Mouse (Mus musculus): ENCODE measurements around the gene Zc2hc1c. TPM values are rescaled to one million over a fixed set of nuclear protein-coding genes. Genes with fewer than 3 reads are reported as not detected.
"Not testable (repeated sequence)": the region's sequence is repeated elsewhere in the genome, so short reads cannot be mapped to it uniquely, and the experiment has no call there.

The Zc2hc1c gene
- polyA plus RNA-seq, 1 experiment from 2014 or later, result 0.82 TPM

DNA sequence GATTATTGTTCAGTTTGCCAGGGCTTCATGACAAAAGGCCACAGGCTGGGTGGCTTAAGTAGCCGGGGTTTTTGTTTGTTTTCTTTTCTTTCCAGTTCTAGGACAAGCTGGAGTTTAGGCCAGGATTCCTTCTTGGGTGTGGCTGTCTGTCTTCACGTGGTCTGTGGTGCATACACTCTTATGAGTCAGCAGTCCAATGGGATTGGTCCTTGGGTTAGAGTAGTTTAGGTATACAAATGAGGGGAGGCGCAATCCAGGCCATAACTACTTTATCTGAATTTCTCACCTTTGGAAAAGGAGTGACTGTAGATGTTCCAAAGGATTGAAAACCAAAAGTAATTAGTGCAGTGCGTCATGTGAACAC lies 16.6 kb upstream of the Zc2hc1c start:
- WGBS, result 70% methylated on average over 4 of the region's 4 CpGs
- Histone ChIP-seq H3K9me3 (no peaks in the 10 kb centered on the region), H3K4me3 (no peak overlapping the region), H3K36me3 (peaks cover 17% of the 10 kb centered on the region), H3K4me1 (0 out of 2 replicates have a peak, but pooled peaks cover 9% of the 10 kb centered on the region), H3K27ac (no peak overlapping the region), H3K27me3 (ENCODE audit: insufficient read depth, poor library complexity, severe bottlenecking) (no peaks in the 10 kb centered on the region)
- DNase-seq (ENCODE audit: low spot score), result no peak

DNA sequence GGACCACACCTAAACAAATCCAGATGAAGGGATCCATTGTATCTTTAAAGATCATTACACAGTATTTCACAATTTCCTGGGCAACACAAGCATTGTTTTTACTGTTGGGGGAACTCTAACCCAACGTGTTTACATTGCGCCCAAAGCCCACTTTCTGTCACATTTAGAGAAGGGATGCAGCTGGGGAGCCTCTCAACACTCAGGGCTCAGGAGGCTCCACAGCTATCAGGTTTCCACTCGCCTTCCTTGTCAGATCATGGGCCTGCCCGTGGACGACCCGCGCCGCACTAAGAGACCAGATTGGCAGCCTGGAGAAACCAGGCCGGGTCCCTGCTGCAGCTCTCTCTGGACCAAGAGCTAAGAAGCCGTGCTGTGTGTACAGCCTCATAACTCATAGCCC lies 14.9 kb upstream of the Zc2hc1c start:
- Histone ChIP-seq H3K36me3 (peaks cover 20% of the 10 kb centered on the region), H3K27me3 (ENCODE audit: insufficient read depth, poor library complexity, severe bottlenecking) (no peaks in the 10 kb centered on the region), H3K4me1 (0 out of 2 replicates have a peak, but pooled peaks cover 9% of the 10 kb centered on the region), H3K27ac (peak overlapping the region; percentile 52; the same call in 1 of the 2 replicates), H3K4me3 (no peak overlapping the region), H3K9me3 (no peaks in the 10 kb centered on the region)
- WGBS, result 56% methylated on average over 10 of the region's 10 CpGs
- DNase-seq (ENCODE audit: low spot score), result no peak

DNA sequence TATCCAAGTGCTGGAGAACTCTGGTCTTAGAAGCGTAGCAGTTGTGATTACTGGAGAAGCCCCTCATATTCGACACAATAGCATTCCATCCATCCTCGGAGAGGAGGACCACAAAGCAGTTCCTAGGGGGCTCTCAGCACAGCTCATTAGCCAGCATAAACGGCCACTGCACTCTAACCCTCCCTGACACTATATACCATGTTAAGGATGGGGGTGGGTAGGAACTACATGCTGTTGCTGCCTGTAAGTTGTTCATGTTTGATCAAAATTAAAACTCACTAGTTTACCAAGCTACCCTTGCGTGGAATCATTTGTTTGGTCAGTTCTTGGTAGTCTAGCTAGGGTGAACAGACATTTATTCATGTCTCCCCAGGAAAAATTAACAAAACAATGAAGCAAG lies 12.1 kb upstream of the Zc2hc1c start:
- Histone ChIP-seq H3K9me3 (no peaks in the 10 kb centered on the region), H3K4me1 (peaks cover 10% of the 10 kb centered on the region), H3K27ac (no peak overlapping the region), H3K27me3 (ENCODE audit: insufficient read depth, poor library complexity, severe bottlenecking) (no peaks in the 10 kb centered on the region), H3K4me3 (no peak overlapping the region), H3K36me3 (peaks cover 23% of the 10 kb centered on the region)
- 76% methylated on average over 5 of the region's 5 CpGs for WGBS
- no peak for DNase-seq (ENCODE audit: low spot score)

DNA sequence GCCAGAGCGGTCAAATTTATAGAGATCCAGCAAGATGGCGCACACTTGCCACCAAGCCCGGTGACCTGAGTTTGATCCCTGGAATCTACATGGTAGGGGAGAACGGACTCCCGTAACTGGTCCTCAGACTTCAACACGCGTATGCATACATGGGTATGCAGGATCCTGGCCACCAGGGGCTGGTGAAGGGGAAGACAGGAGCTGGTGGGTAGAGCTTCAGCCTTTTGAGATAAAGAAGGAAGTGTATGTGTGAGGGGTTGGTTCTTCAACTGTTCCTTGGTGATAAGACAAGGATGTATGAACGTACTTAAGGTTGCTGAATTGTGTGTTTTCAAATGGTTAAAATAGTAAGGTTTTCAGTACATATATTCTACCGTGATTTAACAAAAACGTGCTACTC lies 9.5 kb upstream of the Zc2hc1c start:
- peaks cover 23% of the 10 kb centered on the region for H3K36me3 ChIP-seq
- DNase-seq (ENCODE audit: low spot score), result no peak
- H3K4me1 ChIP-seq, result peaks cover 10% of the 10 kb centered on the region
- H3K27ac ChIP-seq, result no peak overlapping the region
- WGBS, result 88% methylated on average over 10 of the region's 10 CpGs
- H3K9me3 ChIP-seq, result no peaks in the 10 kb centered on the region
- H3K4me3 ChIP-seq, result no peak overlapping the region
- H3K27me3 ChIP-seq (ENCODE audit: insufficient read depth, poor library complexity, severe bottlenecking), result no peaks in the 10 kb centered on the region

DNA sequence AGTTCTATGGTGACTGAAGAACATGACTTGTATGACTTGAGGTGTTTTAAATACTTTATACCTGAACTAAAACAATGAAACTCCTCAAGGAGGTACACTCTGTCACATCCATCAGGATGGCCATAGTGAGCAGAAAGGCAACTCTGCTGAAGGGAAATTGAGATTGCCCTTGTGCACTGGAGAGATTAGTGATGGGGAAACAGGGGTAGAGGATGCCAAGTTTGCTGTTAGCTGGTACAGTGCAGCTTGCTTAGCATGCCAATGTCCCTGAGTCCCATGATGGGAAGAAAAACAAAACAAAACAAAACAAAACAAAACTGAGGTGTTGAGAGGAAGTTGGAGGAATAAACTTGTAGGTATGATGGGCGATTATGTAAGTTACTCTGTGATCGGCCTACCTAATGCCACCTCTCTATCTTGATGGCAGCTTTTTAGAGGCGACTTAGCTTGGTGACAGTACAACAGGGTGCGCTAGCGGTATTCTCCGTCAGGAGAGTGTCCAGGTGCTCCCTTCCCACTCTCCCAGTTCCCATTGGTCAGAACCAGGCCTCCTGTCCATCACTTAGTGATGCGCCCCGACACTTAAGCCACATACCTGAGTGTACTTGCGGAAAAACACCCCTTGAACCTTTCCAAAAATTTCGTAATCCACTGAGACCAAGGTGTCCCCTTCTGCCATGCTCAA lies 8.9 kb upstream of the Zc2hc1c start:
- Histone ChIP-seq H3K27me3 (ENCODE audit: insufficient read depth, poor library complexity, severe bottlenecking) (no peaks in the 10 kb centered on the region), H3K27ac (peak overlapping the region; percentile 95), H3K4me1 (peaks cover 10% of the 10 kb centered on the region), H3K9me3 (no peaks in the 10 kb centered on the region), H3K36me3 (peaks cover 22% of the 10 kb centered on the region), H3K4me3 (peak overlapping the region; percentile 84)
- 9% methylated on average over 10 of the region's 10 CpGs for WGBS
- DNase-seq (ENCODE audit: low spot score), result no peak

DNA sequence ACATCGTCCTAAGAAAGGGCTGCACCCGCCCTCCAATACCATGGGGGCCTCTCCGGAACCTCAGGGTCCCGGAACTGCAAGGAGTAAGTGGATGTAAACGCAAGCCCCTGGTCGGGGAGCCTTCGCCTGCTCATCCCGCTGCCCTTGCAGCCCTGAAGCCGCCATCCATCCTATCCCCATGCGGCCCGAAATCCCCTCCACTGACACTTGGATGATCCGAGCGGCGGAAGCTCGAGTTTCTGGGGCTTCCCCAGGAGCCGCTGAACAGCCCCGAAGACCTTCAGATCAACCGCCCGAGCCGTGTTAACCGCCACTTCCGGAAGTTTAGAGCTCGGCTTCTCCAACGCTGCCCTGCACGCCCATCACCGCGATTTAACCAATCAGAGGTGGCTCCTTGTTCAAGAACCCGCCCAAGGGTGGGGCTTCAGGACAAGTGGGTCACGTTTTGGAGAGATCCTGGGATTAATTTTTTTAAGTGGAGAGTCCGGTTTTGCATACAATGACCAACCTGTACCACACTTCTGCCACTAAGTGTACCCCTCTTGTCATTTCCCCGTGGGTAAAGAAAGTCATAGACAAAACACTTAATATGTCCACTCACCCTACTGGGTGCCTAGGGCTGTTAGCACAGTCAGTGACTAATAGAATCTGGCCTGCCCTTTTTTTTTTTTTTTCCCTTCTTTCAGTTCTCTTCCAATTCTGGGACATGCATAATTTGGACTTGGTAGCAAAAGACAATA lies 8.1 kb upstream of the Zc2hc1c start:
- Histone ChIP-seq H3K27me3 (ENCODE audit: insufficient read depth, poor library complexity, severe bottlenecking) (no peaks in the 10 kb centered on the region), H3K4me3 (peak overlapping the region; percentile 84), H3K36me3 (peaks cover 14% of the 10 kb centered on the region), H3K27ac (peak overlapping the region; percentile 95), H3K9me3 (no peaks in the 10 kb centered on the region), H3K4me1 (peaks cover 10% of the 10 kb centered on the region)
- peak; percentile 99 for DNase-seq (ENCODE audit: low spot score)
- under 1% methylated on average over 31 of the region's 31 CpGs for WGBS

DNA sequence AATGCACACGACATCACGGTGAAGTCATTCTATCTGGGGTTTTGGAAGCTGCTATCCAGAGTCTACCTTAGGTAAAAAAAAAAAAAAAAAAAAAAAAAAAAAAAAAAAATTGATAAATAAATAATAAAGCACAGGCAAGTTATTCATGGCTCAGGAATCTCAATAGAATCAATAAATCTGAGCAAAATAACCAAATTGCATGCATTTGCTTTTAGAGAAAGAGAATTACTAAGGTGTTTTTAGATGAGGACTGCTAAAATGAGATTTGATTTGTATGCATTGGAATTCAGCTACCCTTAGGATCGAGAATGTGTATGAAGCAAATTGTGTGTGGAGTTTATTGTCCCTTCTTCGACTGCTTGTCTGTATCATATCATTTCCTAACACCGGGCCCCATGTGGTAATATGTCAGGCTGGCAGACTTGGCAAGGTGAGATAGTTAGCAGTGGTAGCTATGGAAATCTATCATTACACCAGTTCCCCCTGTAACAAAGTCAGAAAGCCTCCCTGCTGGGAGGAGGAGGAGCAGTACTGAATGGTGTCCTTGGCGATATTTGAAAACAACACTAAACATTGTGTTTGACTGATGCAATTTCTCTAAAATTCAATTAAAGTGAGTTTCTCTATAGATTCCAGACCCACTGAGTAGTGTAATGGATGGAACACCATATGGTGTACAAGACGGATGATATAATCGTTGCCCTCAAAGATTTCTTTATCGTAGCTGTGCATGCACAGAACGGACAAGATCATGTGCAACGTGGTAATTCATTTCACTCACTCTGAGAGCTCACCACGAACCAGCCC lies 7.3 kb upstream of the Zc2hc1c start:
- H3K4me3 ChIP-seq, result peak overlapping the region; percentile 84; the same call in 1 of the 2 replicates
- 67% methylated on average over 12 of the region's 12 CpGs for WGBS
- H3K9me3 ChIP-seq, result no peaks in the 10 kb centered on the region
- H3K36me3 ChIP-seq, result peaks cover 7% of the 10 kb centered on the region
- H3K4me1 ChIP-seq, result peaks cover 11% of the 10 kb centered on the region
- H3K27me3 ChIP-seq (ENCODE audit: insufficient read depth, poor library complexity, severe bottlenecking), result no peaks in the 10 kb centered on the region
- peak overlapping the region; percentile 95; the same call in 1 of the 2 replicates for H3K27ac ChIP-seq
- no peak for DNase-seq (ENCODE audit: low spot score)

DNA sequence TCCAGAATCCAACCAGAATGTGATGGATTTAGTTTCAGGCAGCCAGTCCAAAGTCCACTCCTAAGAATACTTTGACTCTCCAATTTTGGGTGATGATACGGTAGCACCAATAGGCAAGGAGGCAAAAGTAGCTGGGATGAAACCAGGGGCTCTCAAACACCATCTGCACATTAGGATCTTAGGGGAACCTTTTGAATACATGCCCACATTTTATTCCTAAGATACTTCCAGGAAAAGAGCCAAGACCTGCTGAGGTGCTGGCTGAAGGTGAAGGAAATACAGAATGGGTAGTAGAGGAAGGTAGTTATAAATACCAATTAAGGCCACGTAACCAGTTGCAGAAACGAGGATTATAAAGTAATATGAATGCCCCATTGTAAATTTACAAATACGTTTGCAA lies 6.6 kb upstream of the Zc2hc1c start:
- not testable (repeated sequence) for H3K27ac ChIP-seq; DNase-seq (ENCODE audit: low spot score); H3K36me3 ChIP-seq; H3K27me3 ChIP-seq (ENCODE audit: insufficient read depth, poor library complexity, severe bottlenecking); H3K9me3 ChIP-seq; H3K4me3 ChIP-seq
- 82% methylated on average over 2 of the region's 4 CpGs for WGBS
- peaks cover 16% of the 10 kb centered on the region for H3K4me1 ChIP-seq

DNA sequence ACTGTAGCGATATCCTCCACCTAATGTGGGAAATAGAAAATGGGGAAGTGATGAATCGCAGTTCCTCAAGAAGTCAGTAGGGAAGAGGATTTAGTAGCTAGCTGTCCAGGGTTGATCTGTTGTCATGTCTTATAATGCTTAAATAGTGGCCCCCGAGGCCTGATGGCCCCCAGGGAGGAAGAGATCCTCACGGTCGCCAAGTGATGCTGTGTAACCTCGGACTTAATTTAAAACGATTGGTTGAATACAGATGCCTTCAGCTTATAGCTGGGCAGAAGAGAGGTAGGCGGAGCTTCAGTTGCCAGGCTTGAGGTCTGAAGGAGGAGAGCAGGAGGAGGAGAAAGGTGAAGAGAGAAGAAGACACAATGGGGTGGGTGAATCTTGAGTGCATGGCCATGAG lies 4.1 kb upstream of the Zc2hc1c start:
- 65% methylated on average over 8 of the region's 8 CpGs for WGBS
- H3K27me3 ChIP-seq (ENCODE audit: insufficient read depth, poor library complexity, severe bottlenecking), result 0 out of 2 replicates have a peak, but pooled peaks cover 4% of the 10 kb centered on the region
- no peaks in the 10 kb centered on the region for H3K9me3 ChIP-seq
- H3K4me1 ChIP-seq, result peaks cover 23% of the 10 kb centered on the region
- no peaks in the 10 kb centered on the region for H3K36me3 ChIP-seq
- no peak overlapping the region for H3K4me3 ChIP-seq
- DNase-seq (ENCODE audit: low spot score), result no peak
- no peak overlapping the region for H3K27ac ChIP-seq

DNA sequence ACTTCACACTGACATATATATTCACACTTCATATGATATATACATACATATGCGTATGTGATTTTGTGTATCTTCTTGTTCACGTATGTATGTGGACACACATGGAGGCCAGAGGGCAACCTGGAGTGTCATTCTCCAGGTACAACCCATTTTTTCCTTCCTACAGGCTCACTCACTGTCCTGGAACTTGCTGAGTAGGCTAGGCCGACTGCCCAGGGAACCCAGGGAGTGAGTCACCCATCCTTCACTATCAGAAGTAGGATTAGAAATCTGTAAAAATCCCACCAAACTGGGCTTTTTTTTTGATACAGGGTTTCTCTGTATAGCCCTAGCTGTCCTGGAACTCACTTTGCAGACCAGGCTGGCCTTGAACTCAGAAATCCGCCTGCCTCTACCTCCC lies 3.4 kb upstream of the Zc2hc1c start:
- Histone ChIP-seq H3K4me1 (peaks cover 22% of the 10 kb centered on the region), H3K4me3 (no peak overlapping the region), H3K27ac (no peak overlapping the region), H3K27me3 (ENCODE audit: insufficient read depth, poor library complexity, severe bottlenecking) (peaks cover 8% of the 10 kb centered on the region; the same call in 1 of the 2 replicates), H3K9me3 (no peaks in the 10 kb centered on the region), H3K36me3 (no peaks in the 10 kb centered on the region)
- no peak for DNase-seq (ENCODE audit: low spot score)
- WGBS, result 79% methylated on average over 4 of the region's 4 CpGs

DNA sequence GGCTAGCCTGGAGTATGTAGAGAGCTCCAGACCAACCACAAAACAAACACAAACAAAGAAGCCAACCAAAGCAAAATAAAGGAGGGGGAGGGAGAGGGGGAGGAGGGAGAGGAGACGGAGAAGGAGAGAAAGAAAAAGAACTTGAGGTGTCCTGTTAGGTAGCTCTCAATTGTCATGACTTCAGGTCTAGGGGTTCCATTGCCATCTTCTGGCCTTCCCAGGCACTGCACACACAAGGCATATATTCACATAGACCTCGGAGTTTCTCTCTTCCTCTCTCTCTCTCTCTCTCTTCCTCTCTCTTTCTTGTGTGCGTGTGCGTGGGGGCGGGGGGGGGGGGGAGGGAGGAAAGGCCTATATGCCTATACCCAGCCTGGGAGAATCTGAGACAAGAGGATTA lies 1.4 kb upstream of the Zc2hc1c start:
- Histone ChIP-seq H3K36me3 (no peaks in the 10 kb centered on the region), H3K4me1 (peaks cover 20% of the 10 kb centered on the region), H3K27ac (no peak overlapping the region), H3K27me3 (ENCODE audit: insufficient read depth, poor library complexity, severe bottlenecking) (peaks cover 18% of the 10 kb centered on the region; the same call in 1 of the 2 replicates), H3K9me3 (no peaks in the 10 kb centered on the region), H3K4me3 (no peak overlapping the region)
- no peak for DNase-seq (ENCODE audit: low spot score)
- WGBS, result 47% methylated on average over 5 of the region's 5 CpGs

DNA sequence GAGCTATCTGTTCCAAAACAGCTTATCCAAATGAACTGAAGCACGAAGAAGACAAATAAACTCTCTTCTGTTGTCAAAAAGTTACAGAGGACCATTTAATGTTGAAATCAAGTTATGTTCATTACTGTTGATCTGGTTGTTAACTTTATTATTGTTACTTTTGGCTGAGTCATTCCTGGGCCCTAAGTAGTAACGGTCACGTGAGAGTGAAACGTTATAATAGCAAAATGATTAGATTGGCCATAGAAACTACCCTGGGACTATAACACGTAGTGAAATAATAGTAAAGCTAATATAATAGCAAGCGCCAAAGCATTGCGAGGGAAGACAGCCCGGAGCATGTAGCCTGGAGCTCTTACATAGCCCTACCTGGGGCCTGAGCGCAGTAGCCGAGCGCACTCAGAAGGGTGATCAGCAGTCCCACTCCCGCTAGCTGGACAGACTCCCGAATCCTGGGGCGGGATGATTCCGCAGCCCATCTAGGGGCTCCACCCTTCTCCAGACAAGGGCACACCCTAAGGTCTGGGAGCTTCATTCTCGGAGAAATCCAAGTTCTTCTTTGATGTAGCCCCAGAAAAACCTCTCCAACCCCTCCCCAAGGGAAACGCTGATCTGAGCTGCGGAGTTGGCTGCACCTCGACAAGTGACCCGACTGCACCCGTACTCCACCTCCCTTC lies 444 bp upstream of the Zc2hc1c start, which contains the start of gene Acyp1:
TSS of gene Acyp1 (minus strand) at position 630 of the 677 bp plus-strand sequence.
- Histone ChIP-seq H3K9me3 (no peaks in the 10 kb centered on the region), H3K27me3 (ENCODE audit: insufficient read depth, poor library complexity, severe bottlenecking) (peaks cover 18% of the 10 kb centered on the region; the same call in 1 of the 2 replicates), H3K36me3 (no peaks in the 10 kb centered on the region), H3K4me3 (peak within 1 kb of the TSS; percentile 72), H3K4me1 (peaks cover 25% of the 10 kb centered on the region), H3K27ac (peak within 1 kb of the TSS; percentile 84)
- no peak for DNase-seq (ENCODE audit: low spot score)
- 10% methylated on average over 21 of the region's 21 CpGs for WGBS

All from heart, embryonic 10.5 days (tissue).